Mouse (Mus musculus) midbrain, embryonic 15.5 days (tissue): ENCODE measurements around the gene Krt83. TPM values are rescaled to one million over a fixed set of nuclear protein-coding genes. Genes with fewer than 3 reads are reported as not detected.

ENCODE experiments used
- polyA plus RNA-seq: library from polyadenylated mRNA; unstranded; fragments of >200 nt; fragmentation: Nextera tagmentation; extraction: Ambion mirVana; gene quantifications from 2 replicates; pipeline ENCODE4 v1.2.1, GENCODE M21; 2015

The Krt83 gene
- polyA plus RNA-seq, 1 experiment from 2014 or later = not detected

Other genes starting within 250 kb of the Krt83 start
- 4.2 and 4.9 TPM in 2 replicates for gene Nr4a1, start 237.2 kb downstream of the Krt83 start, polyA plus RNA-seq
- gene Atg101, start 207.2 kb downstream of the Krt83 start, polyA plus RNA-seq = 83.9 and 84.3 TPM in 2 replicates
- 0.28 and 0.45 TPM in 2 replicates for gene 6030408B16Rik, start 198.3 kb downstream of the Krt83 start, polyA plus RNA-seq
- 0.09 and 0.23 TPM in 2 replicates for gene Krt80, start 121.3 kb downstream of the Krt83 start, polyA plus RNA-seq
- 0.52 and 0.62 TPM in 2 replicates for gene Krt7, start 80.5 kb downstream of the Krt83 start, polyA plus RNA-seq
- gene Krt87, start 52.7 kb downstream of the Krt83 start, polyA plus RNA-seq = 0.40 and 0.83 TPM in 2 replicates
- gene Krt88, start 43.8 kb downstream of the Krt83 start, polyA plus RNA-seq = not detected in 2 replicates
- gene Krt81, start 27.8 kb downstream of the Krt83 start, polyA plus RNA-seq = 0.12 TPM in 1 of 2 replicates, not detected in the other
- gene Krt86, start 18.0 kb downstream of the Krt83 start, polyA plus RNA-seq = 0.17 TPM in 1 of 2 replicates, not detected in the other
- gene Gm49425, start 25.7 kb upstream of the Krt83 start, polyA plus RNA-seq = not detected in 2 replicates
- gene Krt84, start 41.3 kb upstream of the Krt83 start, polyA plus RNA-seq = not detected in 2 replicates
- gene Krt82, start 59.2 kb upstream of the Krt83 start, polyA plus RNA-seq = not detected in 2 replicates
- 0.10 TPM in 1 of 2 replicates, not detected in the other for gene Krt90, start 71.4 kb upstream of the Krt83 start, polyA plus RNA-seq
- 0.08 and 0.17 TPM in 2 replicates for gene Krt75, start 82.4 kb upstream of the Krt83 start, polyA plus RNA-seq
- not detected in 2 replicates for gene Gm5414, start 136.7 kb upstream of the Krt83 start, polyA plus RNA-seq
- gene Gm5478, start 155.9 kb upstream of the Krt83 start, polyA plus RNA-seq = not detected in 2 replicates
- gene Krt6b, start 188.8 kb upstream of the Krt83 start, polyA plus RNA-seq = not detected in 2 replicates
- 0.17 TPM in 1 of 2 replicates, not detected in the other for gene Krt6a, start 202.8 kb upstream of the Krt83 start, polyA plus RNA-seq
- 0.10 and 5.8 TPM in 2 replicates for gene Krt5, start 221.4 kb upstream of the Krt83 start, polyA plus RNA-seq